Mouse (Mus musculus): ENCODE measurements around the gene Snrpd2. TPM values are rescaled to one million over a fixed set of nuclear protein-coding genes. Genes with fewer than 3 reads are reported as not detected.

Gene Snrpd2
- polyA plus RNA-seq, 1 experiment, result 192 TPM

DNA sequence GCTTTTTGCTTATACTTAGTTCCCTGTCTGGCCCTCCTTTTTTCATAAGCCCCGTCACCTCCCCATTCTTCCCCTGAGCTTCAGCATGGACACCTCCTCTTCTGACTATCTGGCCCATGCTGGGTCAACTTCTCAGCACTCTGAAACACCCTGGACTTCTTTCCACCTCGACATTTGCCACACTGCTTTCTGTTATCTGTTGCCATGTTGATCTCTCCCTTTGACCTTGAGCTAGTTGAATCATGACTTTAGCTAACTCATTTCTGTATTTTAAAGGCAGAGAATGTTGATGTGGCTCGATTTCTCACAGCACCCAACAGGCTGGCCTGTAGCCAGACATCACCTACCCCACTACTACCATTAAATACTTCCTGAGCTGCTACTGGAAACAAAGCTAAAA, 42.1 kb upstream of the Snrpd2 start:
- no peak overlapping the region for H3K4me3 ChIP-seq

GRCm38 (mm10) chr7:19109565-19109964, 40.0 kb upstream of the Snrpd2 start:
- Histone ChIP-seq H3K4me3 (no peak overlapping the region), H3K4me2 (ENCODE audit: low read depth) (no peak overlapping the region), H3ac (ENCODE audit: control insufficient read depth, insufficient read length) (no peak overlapping the region), H3K79me2 (ENCODE audit: control insufficient read depth, insufficient read depth) (no peaks in the 10 kb centered on the region), H3K27me3 (ENCODE audit: control insufficient read depth, insufficient read depth, insufficient read length) (no peaks in the 10 kb centered on the region), H3K36me3 (ENCODE audit: control insufficient read depth, insufficient read depth) (no peaks in the 10 kb centered on the region)
- TF ChIP-seq SRF (IDR thresholded peaks at IDR 0.05; ENCODE audit: control insufficient read depth, insufficient read length, low read depth) (no peak), MAX (IDR thresholded peaks at IDR 0.05; ENCODE audit: low read depth) (no peak)

More for the DNA sequence above, 42.1 kb upstream of the Snrpd2 start:
- Histone ChIP-seq H3K79me2 (ENCODE audit: control insufficient read depth, insufficient read depth) (no peaks in the 10 kb centered on the region), H3K27me3 (ENCODE audit: control insufficient read depth, insufficient read depth, insufficient read length) (no peaks in the 10 kb centered on the region), H3K4me2 (ENCODE audit: low read depth) (no peak overlapping the region), H3K36me3 (ENCODE audit: control insufficient read depth, insufficient read depth) (no peaks in the 10 kb centered on the region), H3ac (ENCODE audit: control insufficient read depth, insufficient read length) (no peak overlapping the region)
- TF ChIP-seq USF1 (IDR thresholded peaks at IDR 0.05; ENCODE audit: low read depth) (no peak), POLR2A (IDR thresholded peaks at IDR 0.05; ENCODE audit: insufficient read length, low read depth) (no peak), MYOD1 (IDR thresholded peaks at IDR 0.05; ENCODE audit: control insufficient read depth in 1 of 3, insufficient read length in 2 of 3, low read depth in 2 of 3) (no peak), TCF3 (IDR thresholded peaks at IDR 0.05; ENCODE audit: insufficient read length, low read depth) (no peak), MYOG (IDR thresholded peaks at IDR 0.05; ENCODE audit: control insufficient read depth in 1 of 3, insufficient read depth in 1 of 3, insufficient read length in 2 of 3, low read depth in 2 of 3) (no peak), REST (IDR thresholded peaks at IDR 0.05; ENCODE audit: insufficient read depth, insufficient read length) (no peak), MAX (IDR thresholded peaks at IDR 0.05; ENCODE audit: low read depth) (no peak), E2F4 (IDR thresholded peaks at IDR 0.05; ENCODE audit: insufficient read depth) (no peak), TCF12 (IDR thresholded peaks at IDR 0.05; ENCODE audit: insufficient read depth, poor library complexity, severe bottlenecking) (no peak), POLR2AphosphoS2 (IDR thresholded peaks at IDR 0.05; ENCODE audit: insufficient read length, low read depth) (no peak), CEBPB (IDR thresholded peaks at IDR 0.05; ENCODE audit: insufficient read depth, poor library complexity, severe bottlenecking) (no peak), SRF (IDR thresholded peaks at IDR 0.05; ENCODE audit: control insufficient read depth, insufficient read length, low read depth) (no peak)

DNA sequence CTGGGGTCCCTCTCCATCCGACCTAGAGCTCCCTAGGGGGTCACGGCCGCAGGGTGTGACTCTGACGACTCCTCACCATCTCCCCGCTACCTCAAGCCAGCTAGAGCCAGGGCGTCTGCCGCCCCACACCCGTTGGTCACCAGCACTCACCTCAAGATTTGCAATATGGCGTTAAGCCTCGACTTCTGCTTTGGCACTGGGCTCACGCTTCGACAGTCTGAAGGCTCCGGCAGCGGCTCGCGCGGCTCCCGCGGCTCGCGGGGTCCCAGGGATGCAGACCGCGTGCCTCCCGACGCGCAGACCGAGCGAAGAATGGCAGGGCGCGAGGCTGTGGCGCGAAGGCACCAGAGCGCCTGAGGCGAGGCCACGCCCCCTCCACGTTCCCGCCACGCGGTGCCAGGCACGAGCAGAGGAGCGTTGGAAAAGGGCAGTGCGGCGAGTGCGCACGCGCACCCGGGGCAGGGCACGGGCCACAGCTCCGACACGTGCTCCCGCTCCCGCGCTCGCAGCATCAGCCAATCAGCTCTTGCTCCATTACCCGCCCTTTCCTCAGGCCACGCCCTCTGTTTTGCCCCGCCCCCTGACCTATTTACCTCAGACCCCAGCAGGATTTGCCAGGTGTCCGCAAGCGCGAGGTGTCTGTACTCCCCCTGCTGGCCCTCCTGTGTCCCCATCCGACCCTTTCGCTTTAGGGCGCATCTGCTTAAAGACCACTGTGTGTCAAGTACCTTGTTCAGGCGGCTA, 31.3 kb upstream of the Snrpd2 start, which contains the start of gene Gm4969:
Gm4969 (minus strand) TSS at position 341 of the 744 bp plus-strand sequence.
- Histone ChIP-seq H3K36me3 (ENCODE audit: control insufficient read depth, insufficient read depth) (no peaks in the 10 kb centered on the region), H3K4me3 (peak within 1 kb of the TSS; percentile 75), H3ac (ENCODE audit: control insufficient read depth, insufficient read length) (no peak within 1 kb of the TSS), H3K27me3 (ENCODE audit: control insufficient read depth, insufficient read depth, insufficient read length) (no peaks in the 10 kb centered on the region), H3K79me2 (ENCODE audit: control insufficient read depth, insufficient read depth) (peaks cover 26% of the 10 kb centered on the region), H3K4me2 (ENCODE audit: low read depth) (peak within 1 kb of the TSS; percentile 60)
- no peak for TF ChIP-seq POLR2AphosphoS2 (IDR thresholded peaks at IDR 0.05; ENCODE audit: insufficient read length, low read depth)
- TF ChIP-seq TCF3 (IDR thresholded peaks at IDR 0.05; ENCODE audit: insufficient read length, low read depth), result no peak
- TF ChIP-seq POLR2A (IDR thresholded peaks at IDR 0.05; ENCODE audit: insufficient read length, low read depth), result no peak
- no peak for TF ChIP-seq TCF12 (IDR thresholded peaks at IDR 0.05; ENCODE audit: insufficient read depth, poor library complexity, severe bottlenecking)
- no peak for TF ChIP-seq REST (IDR thresholded peaks at IDR 0.05; ENCODE audit: insufficient read depth, insufficient read length)
- no peak for TF ChIP-seq USF1 (IDR thresholded peaks at IDR 0.05; ENCODE audit: low read depth)
- no peak for TF ChIP-seq CEBPB (IDR thresholded peaks at IDR 0.05; ENCODE audit: insufficient read depth, poor library complexity, severe bottlenecking)
- no peak for TF ChIP-seq MAX (IDR thresholded peaks at IDR 0.05; ENCODE audit: low read depth)
- no peak for TF ChIP-seq E2F4 (IDR thresholded peaks at IDR 0.05; ENCODE audit: insufficient read depth)
- TF ChIP-seq MYOD1 (IDR thresholded peaks at IDR 0.05; ENCODE audit: control insufficient read depth in 1 of 3, insufficient read length in 2 of 3, low read depth in 2 of 3), result no peak
- no peak for TF ChIP-seq SRF (IDR thresholded peaks at IDR 0.05; ENCODE audit: control insufficient read depth, insufficient read length, low read depth)

DNA sequence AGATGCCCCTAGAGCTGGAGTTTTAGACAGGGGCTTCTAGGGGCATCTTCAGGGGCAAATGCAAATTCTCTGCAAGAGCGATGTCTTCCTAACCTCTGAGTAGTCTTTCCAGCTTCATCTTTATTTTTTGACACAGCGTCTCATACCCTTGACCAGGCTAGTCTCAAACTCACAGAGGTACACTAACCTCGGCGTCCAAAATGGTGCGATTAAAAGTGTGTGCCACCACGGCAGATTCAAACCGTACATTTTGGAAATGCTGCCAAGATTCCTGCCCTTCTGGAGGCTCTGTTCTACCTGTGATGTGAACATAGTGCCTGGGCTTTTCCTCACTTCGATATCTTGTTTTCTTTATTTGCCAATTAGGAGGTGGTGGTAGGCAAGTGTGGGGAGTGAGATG, 30.4 kb upstream of the Snrpd2 start:
- Histone ChIP-seq H3K4me3 (peak overlapping the region; percentile 75), H3K36me3 (ENCODE audit: control insufficient read depth, insufficient read depth) (no peaks in the 10 kb centered on the region), H3K79me2 (ENCODE audit: control insufficient read depth, insufficient read depth) (peaks cover 26% of the 10 kb centered on the region), H3ac (ENCODE audit: control insufficient read depth, insufficient read length) (no peak overlapping the region), H3K4me2 (ENCODE audit: low read depth) (peak overlapping the region; percentile 60), H3K27me3 (ENCODE audit: control insufficient read depth, insufficient read depth, insufficient read length) (no peaks in the 10 kb centered on the region)
- TF ChIP-seq TCF12 (IDR thresholded peaks at IDR 0.05; ENCODE audit: insufficient read depth, poor library complexity, severe bottlenecking) (no peak), TCF3 (IDR thresholded peaks at IDR 0.05; ENCODE audit: insufficient read length, low read depth) (no peak), MYOD1 (IDR thresholded peaks at IDR 0.05; ENCODE audit: control insufficient read depth in 1 of 3, insufficient read length in 2 of 3, low read depth in 2 of 3) (no peak), REST (IDR thresholded peaks at IDR 0.05; ENCODE audit: insufficient read depth, insufficient read length) (no peak), MAX (IDR thresholded peaks at IDR 0.05; ENCODE audit: low read depth) (no peak)

GRCm38 (mm10) chr7:19119631-19120429, 29.7 kb upstream of the Snrpd2 start, which contains the start of gene Fbxo46:
Gene Fbxo46 (plus strand): TSS chr7:19119859.
- Histone ChIP-seq H3K4me3 (peak within 1 kb of the TSS; percentile 75), H3K27me3 (ENCODE audit: control insufficient read depth, insufficient read depth, insufficient read length) (no peaks in the 10 kb centered on the region), H3K79me2 (ENCODE audit: control insufficient read depth, insufficient read depth) (peaks cover 26% of the 10 kb centered on the region), H3K36me3 (ENCODE audit: control insufficient read depth, insufficient read depth) (no peaks in the 10 kb centered on the region), H3K4me2 (ENCODE audit: low read depth) (peak within 1 kb of the TSS; percentile 80), H3ac (ENCODE audit: control insufficient read depth, insufficient read length) (peak within 1 kb of the TSS; percentile 25)
- peak; percentile 55 for TF ChIP-seq POLR2AphosphoS2 (IDR thresholded peaks at IDR 0.05; ENCODE audit: insufficient read length, low read depth)
- no peak for TF ChIP-seq MAX (IDR thresholded peaks at IDR 0.05; ENCODE audit: low read depth)
- TF ChIP-seq SRF (IDR thresholded peaks at IDR 0.05; ENCODE audit: control insufficient read depth, insufficient read length, low read depth), result no peak
- no peak for TF ChIP-seq MYOG (IDR thresholded peaks at IDR 0.05; ENCODE audit: control insufficient read depth in 1 of 3, insufficient read depth in 1 of 3, insufficient read length in 2 of 3, low read depth in 2 of 3)
- TF ChIP-seq REST (IDR thresholded peaks at IDR 0.05; ENCODE audit: insufficient read depth, insufficient read length), result no peak
- no peak for TF ChIP-seq E2F4 (IDR thresholded peaks at IDR 0.05; ENCODE audit: insufficient read depth)
- peak; percentile 75 for TF ChIP-seq POLR2A (IDR thresholded peaks at IDR 0.05; ENCODE audit: insufficient read length, low read depth)
- no peak for TF ChIP-seq USF1 (IDR thresholded peaks at IDR 0.05; ENCODE audit: low read depth)
- TF ChIP-seq TCF3 (IDR thresholded peaks at IDR 0.05; ENCODE audit: insufficient read length, low read depth), result no peak

Data from myocyte (in vitro differentiated cells).